Mouse (Mus musculus): ENCODE measurements around the gene Nfkb1. TPM values are rescaled to one million over a fixed set of nuclear protein-coding genes. Genes with fewer than 3 reads are reported as not detected.

Gene Nfkb1
- 45.0 TPM for polyA plus RNA-seq (2012; fragmentation: generic; extraction: Trizol)
- long read RNA-seq, experiment 1, full-length matches to known transcripts: 3 of 8 reads
- long read RNA-seq, experiment 1, partial matches to known transcripts: 3 of 8 reads
- long read RNA-seq, experiment 1, other reads (novel, unspliced or antisense): 2 of 8 reads
- long read RNA-seq, experiment 2, full-length matches to known transcripts: 21 of 54 reads
- long read RNA-seq, experiment 2, partial matches to known transcripts: 25 of 54 reads
- long read RNA-seq, experiment 2, other reads (novel, unspliced or antisense): 8 of 54 reads

- Histone ChIP-seq H3ac (ENCODE audit: control insufficient read depth, insufficient read length, low read depth) (peak within 1 kb of the TSS; percentile 94), H3K36me3 (ENCODE audit: control insufficient read depth, insufficient read depth) (peaks cover 1% of the 10 kb centered on the region), H3K79me2 (ENCODE audit: control insufficient read depth, insufficient read depth) (peaks cover 56% of the 10 kb centered on the region), H3K4me3 (ENCODE audit: insufficient read depth, poor library complexity, severe bottlenecking) (peak within 1 kb of the TSS; percentile 70), H3K79me3 (ENCODE audit: low read depth) (peaks cover 42% of the 10 kb centered on the region), H3K27me3 (ENCODE audit: control insufficient read depth, insufficient read depth, insufficient read length) (no peaks in the 10 kb centered on the region)
- no peak for TF ChIP-seq CTCF (IDR thresholded peaks at IDR 0.05; ENCODE audit: control insufficient read depth, insufficient read depth, insufficient read length)
- TF ChIP-seq MYOD1 (IDR thresholded peaks at IDR 0.05; ENCODE audit: control insufficient read depth, insufficient read length, low read depth): no peak
- TF ChIP-seq USF1 (IDR thresholded peaks at IDR 0.05; ENCODE audit: low read depth): no peak
- no peak for TF ChIP-seq FOSL1 (IDR thresholded peaks at IDR 0.05; ENCODE audit: insufficient read depth, low read length, poor library complexity, severe bottlenecking)
- TF ChIP-seq MAX (IDR thresholded peaks at IDR 0.05): no peak
- TF ChIP-seq MYOG (IDR thresholded peaks at IDR 0.05; ENCODE audit: control insufficient read depth, extremely low read depth, insufficient read length): no peak
- no peak for TF ChIP-seq CEBPB (IDR thresholded peaks at IDR 0.05; ENCODE audit: low read depth)
These were observed at the start of gene Nfkb1 for GRCm38 (mm10) chr3:135691191-135692131. TSS of gene Nfkb1 (minus strand) at chr3:135691547.

GRCm38 (mm10) chr3:135740711-135741110 lies 49.4 kb upstream of the Nfkb1 start:
- no peaks in the 10 kb centered on the region for H3K36me3 ChIP-seq (ENCODE audit: control insufficient read depth, insufficient read depth)
- no peak overlapping the region for H3K4me3 ChIP-seq (ENCODE audit: insufficient read depth, poor library complexity, severe bottlenecking)
- H3K79me3 ChIP-seq (ENCODE audit: low read depth): no peaks in the 10 kb centered on the region
- TF ChIP-seq USF1 (IDR thresholded peaks at IDR 0.05; ENCODE audit: low read depth) (no peak), CEBPB (IDR thresholded peaks at IDR 0.05; ENCODE audit: low read depth) (no peak), MYOG (IDR thresholded peaks at IDR 0.05; ENCODE audit: control insufficient read depth, extremely low read depth, insufficient read length) (no peak), CTCF (IDR thresholded peaks at IDR 0.05; ENCODE audit: control insufficient read depth, insufficient read depth, insufficient read length) (no peak), MYOD1 (IDR thresholded peaks at IDR 0.05; ENCODE audit: control insufficient read depth, insufficient read length, low read depth) (no peak), MAX (IDR thresholded peaks at IDR 0.05) (no peak), FOSL1 (IDR thresholded peaks at IDR 0.05; ENCODE audit: insufficient read depth, low read length, poor library complexity, severe bottlenecking) (no peak)
- H3K79me2 ChIP-seq (ENCODE audit: control insufficient read depth, insufficient read depth): no peaks in the 10 kb centered on the region
- H3ac ChIP-seq (ENCODE audit: control insufficient read depth, insufficient read length, low read depth): no peak overlapping the region
- no peaks in the 10 kb centered on the region for H3K27me3 ChIP-seq (ENCODE audit: control insufficient read depth, insufficient read depth, insufficient read length)

- H3ac ChIP-seq (ENCODE audit: control insufficient read depth, insufficient read length, low read depth): no peak overlapping the region
- H3K4me3 ChIP-seq (ENCODE audit: insufficient read depth, poor library complexity, severe bottlenecking): no peak overlapping the region
- no peaks in the 10 kb centered on the region for H3K79me3 ChIP-seq (ENCODE audit: low read depth)
- H3K79me2 ChIP-seq (ENCODE audit: control insufficient read depth, insufficient read depth): no peaks in the 10 kb centered on the region
- H3K27me3 ChIP-seq (ENCODE audit: control insufficient read depth, insufficient read depth, insufficient read length): no peaks in the 10 kb centered on the region
- no peaks in the 10 kb centered on the region for H3K36me3 ChIP-seq (ENCODE audit: control insufficient read depth, insufficient read depth)
- TF ChIP-seq MYOG (IDR thresholded peaks at IDR 0.05; ENCODE audit: control insufficient read depth, extremely low read depth, insufficient read length) (no peak), FOSL1 (IDR thresholded peaks at IDR 0.05; ENCODE audit: insufficient read depth, low read length, poor library complexity, severe bottlenecking) (no peak), MYOD1 (IDR thresholded peaks at IDR 0.05; ENCODE audit: control insufficient read depth, insufficient read length, low read depth) (no peak), CEBPB (IDR thresholded peaks at IDR 0.05; ENCODE audit: low read depth) (no peak), MAX (IDR thresholded peaks at IDR 0.05) (no peak), CTCF (IDR thresholded peaks at IDR 0.05; ENCODE audit: control insufficient read depth, insufficient read depth, insufficient read length) (no peak)
These were observed 43.4 kb upstream of the Nfkb1 start for GRCm38 (mm10) chr3:135734736-135735135.

GRCm38 (mm10) chr3:135732747-135733445 lies 41.5 kb upstream of the Nfkb1 start:
- Histone ChIP-seq H3K36me3 (ENCODE audit: control insufficient read depth, insufficient read depth) (no peaks in the 10 kb centered on the region), H3K27me3 (ENCODE audit: control insufficient read depth, insufficient read depth, insufficient read length) (no peaks in the 10 kb centered on the region), H3K79me2 (ENCODE audit: control insufficient read depth, insufficient read depth) (no peaks in the 10 kb centered on the region), H3K79me3 (ENCODE audit: low read depth) (no peaks in the 10 kb centered on the region), H3ac (ENCODE audit: control insufficient read depth, insufficient read length, low read depth) (no peak overlapping the region), H3K4me3 (ENCODE audit: insufficient read depth, poor library complexity, severe bottlenecking) (no peak overlapping the region)
- TF ChIP-seq CTCF (IDR thresholded peaks at IDR 0.05; ENCODE audit: control insufficient read depth, insufficient read depth, insufficient read length) (no peak), CEBPB (IDR thresholded peaks at IDR 0.05; ENCODE audit: low read depth) (no peak), USF1 (IDR thresholded peaks at IDR 0.05; ENCODE audit: low read depth) (no peak)

- Histone ChIP-seq H3ac (ENCODE audit: control insufficient read depth, insufficient read length, low read depth) (no peak overlapping the region), H3K79me3 (ENCODE audit: low read depth) (no peaks in the 10 kb centered on the region), H3K79me2 (ENCODE audit: control insufficient read depth, insufficient read depth) (no peaks in the 10 kb centered on the region), H3K36me3 (ENCODE audit: control insufficient read depth, insufficient read depth) (no peaks in the 10 kb centered on the region), H3K4me3 (ENCODE audit: insufficient read depth, poor library complexity, severe bottlenecking) (no peak overlapping the region), H3K27me3 (ENCODE audit: control insufficient read depth, insufficient read depth, insufficient read length) (no peaks in the 10 kb centered on the region)
- no peak for TF ChIP-seq MAX (IDR thresholded peaks at IDR 0.05)
- no peak for TF ChIP-seq USF1 (IDR thresholded peaks at IDR 0.05; ENCODE audit: low read depth)
- no peak for TF ChIP-seq CEBPB (IDR thresholded peaks at IDR 0.05; ENCODE audit: low read depth)
- peak; percentile 22 for TF ChIP-seq CTCF (IDR thresholded peaks at IDR 0.05; ENCODE audit: control insufficient read depth, insufficient read depth, insufficient read length)
- no peak for TF ChIP-seq MYOD1 (IDR thresholded peaks at IDR 0.05; ENCODE audit: control insufficient read depth, insufficient read length, low read depth)
These were observed 40.1 kb upstream of the Nfkb1 start for GRCm38 (mm10) chr3:135731292-135732047.

Measured in C2C12 (cell line).